Mouse (Mus musculus) T-helper 1 cell (primary cell): Measurements from ENCODE around the gene Igsf21.

Experiments used
- in situ Hi-C: fragments of 300-600 bp; cut with MboI, MseI; formaldehyde crosslinking; loops from one replicate; pipeline ENCODE4 v1.15.1; 2025; ENCODE audit warnings: high pct_unique_total_duplicates

Igsf21 gene

DNA sequence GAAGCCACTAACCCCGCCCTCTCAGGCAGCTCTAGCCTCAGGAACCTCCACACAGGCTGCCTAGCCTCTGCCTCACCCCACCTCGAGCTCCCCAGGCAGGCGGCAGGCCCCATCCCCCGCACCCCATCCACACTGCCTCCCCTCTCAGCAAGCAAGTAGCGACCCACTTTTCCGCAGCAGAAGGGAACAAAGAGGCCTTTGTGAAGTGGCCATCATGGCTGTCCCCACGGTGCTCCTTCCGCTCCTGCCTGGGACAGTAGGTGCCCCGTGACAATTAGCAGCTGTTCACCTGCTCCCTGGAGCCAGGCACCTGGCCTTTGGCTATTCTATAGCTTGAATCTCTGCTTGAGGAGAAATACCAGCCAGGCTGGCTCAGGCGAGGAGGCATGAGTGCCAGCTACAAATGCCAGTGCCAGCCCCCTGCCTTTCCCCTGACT is 9.3 kb downstream of the Igsf21 start:
- in situ Hi-C loops = no loop called here

- in situ Hi-C loops = no loop called here
These were observed 11.0 kb downstream of the Igsf21 start for GRCm38 (mm10) chr4:140235361-140236153.

DNA sequence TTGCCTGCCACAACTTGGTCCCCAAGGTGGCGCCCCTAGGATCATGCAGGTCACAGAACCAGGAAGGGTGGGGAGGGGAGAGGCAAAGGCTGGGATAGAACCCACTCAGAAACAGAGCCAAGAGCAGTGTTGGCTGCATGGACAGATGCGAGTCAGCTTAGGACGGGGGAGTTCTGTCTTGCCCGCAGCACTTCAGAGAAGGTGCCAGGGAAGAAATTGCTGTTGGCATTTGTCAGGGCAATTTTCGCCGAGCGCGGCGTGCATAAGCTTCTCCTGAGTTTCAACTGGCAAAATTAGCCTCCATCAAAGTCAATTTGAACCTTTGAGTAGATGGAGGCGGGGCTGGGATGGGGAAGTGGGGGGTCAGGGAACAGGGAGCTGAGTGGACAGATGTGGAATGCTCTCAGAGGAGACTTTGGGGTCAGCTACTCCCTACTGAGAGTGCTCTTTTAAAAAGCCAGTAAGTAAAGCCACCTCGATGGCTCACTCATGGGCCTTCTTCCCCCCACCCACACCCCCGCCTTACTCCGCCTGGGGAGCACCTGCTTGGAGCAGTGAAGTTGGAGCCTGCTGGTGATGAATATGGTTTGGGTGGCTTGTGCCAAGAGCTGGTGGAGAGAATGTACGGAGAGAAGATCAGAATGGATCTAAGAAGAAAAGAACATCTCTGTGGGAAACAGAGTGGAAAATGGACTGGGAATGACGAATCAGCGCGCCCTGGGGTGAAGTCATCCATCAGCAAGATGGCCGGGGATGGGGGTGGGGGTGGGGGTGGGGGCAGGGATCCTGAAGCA is 12.0 kb downstream of the Igsf21 start:
- in situ Hi-C loops = no loop called here

GRCm38 (mm10) chr4:140227837-140228236 is 18.7 kb downstream of the Igsf21 start:
- in situ Hi-C loops = no loop called here

- in situ Hi-C loops = no loop called here
These were observed 21.4 kb downstream of the Igsf21 start for GRCm38 (mm10) chr4:140225204-140225603.

DNA sequence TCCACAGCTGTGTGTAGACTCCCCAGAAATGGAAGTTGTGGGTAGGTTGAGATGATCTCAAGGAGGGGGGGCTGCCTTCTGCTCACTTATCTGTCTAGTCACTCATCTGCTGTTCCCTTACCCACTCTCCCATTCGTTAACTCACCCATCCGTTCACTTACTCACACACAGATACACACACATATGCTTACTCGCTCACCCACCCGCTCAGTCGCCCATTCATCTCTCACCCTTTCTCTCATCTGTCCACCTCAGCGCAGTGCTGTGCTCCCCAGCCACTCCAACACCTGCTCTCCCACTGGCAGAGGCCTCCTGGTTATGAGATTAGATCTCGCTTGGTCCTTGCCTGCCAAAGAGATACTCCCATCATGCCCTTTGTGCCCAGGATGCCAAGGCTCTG is 22.1 kb downstream of the Igsf21 start:
- in situ Hi-C loops = no loop called here

DNA sequence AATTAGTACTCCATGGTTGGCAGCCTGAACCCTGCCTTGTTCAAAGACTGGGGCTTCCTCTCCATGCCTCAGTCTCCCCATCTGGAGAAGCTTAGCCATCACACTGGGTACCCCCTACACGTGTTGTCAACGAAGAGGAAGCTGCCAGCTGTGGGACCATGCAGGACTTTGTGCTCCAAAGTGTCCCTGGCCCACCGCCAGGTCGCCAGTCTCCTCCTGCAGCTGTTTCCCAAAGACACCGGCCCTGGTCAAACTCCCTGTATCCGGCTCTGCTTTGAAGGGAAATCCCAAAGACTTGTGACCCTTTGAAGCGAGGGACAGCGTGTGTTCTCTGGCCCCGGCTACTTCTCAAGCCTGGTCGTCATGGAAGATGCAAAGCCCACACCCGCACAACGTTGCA is 23.5 kb downstream of the Igsf21 start:
- in situ Hi-C loops = no loop called here

DNA sequence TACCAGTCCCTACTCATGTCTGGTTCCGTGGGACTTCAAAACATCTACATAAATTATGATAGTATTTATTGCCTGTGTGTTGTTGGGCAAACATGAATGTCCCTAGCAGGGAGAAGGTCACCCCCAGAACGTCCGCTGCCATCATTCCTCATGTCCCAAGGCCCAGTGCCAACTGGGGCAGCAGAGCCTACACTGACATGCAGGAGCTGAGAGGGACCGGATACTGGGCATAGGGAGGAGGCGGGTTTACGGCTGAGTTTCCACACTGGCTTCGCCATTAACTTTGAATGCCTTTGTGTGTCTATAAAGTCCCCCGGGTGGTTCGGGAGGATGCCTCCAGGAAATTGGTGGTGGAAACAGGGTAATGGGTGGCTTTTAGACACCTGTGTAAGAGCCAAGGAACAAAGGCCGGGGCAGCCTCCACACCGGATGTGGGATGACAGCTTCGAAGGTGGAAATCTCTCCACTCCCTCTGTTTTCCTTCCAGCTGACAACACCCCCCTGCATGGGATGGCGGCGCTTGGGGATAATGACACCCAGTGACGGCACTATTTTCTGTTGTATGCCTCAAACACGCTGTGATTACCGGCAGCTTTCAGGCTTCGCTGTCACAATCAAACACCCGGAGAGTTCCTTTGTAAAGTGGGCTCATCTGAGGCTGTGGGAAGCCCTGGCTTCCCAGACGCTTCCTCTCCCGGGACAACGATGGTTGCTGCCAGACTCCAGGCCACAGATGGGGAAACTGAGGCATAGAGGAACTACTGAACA is 26.1 kb downstream of the Igsf21 start:
- in situ Hi-C loops = no loop called here

DNA sequence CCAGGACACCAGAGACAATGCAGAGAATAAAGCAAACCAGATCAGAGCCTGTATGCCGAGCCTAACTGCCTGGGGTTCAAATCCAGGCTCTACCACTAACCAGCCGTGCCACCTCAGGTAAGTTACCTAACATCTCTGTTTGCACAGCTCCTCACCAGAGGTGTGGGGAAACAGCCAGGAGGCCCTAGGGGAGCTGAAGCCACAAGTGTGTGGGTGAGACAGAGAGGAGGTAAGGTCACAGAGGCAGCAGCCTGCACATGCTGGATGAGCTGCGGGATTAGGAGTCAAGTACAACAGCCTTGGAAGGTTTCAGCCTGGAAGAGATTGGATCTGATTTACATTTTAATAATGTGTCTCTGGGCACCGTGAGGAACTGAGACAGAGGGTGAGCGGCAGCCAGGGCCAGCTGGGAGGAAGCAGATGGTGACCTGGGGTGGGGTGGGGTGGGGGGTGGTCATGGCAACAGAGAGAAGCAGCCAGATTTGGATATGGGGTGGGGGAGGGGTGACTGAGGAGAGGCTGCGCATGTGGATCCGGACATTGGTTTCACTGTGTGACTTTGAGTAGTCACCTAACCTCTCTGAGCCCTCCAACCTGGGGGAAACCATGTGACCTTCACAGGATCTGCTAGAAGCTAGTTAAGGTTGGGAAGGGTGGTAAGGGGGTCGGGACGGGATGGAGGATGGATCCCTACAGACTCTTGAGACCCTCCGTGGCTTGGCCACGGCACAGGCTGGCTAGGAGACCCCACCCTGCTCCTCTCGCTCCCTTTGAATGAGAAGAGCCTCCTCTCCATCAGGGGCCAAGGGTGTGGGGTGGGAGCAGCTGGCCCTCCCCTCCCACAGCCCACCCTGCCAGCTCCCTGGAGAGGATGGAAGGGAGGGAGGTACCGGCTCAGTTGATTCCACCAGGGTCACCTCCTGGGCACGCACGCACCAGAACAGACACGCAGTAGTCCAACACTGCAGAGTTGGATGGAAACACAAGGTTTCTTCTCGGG is 27.4 kb downstream of the Igsf21 start:
- in situ Hi-C loops = no loop called here

GRCm38 (mm10) chr4:140218384-140218783 is 28.2 kb downstream of the Igsf21 start:
- in situ Hi-C loops = no loop called here

DNA sequence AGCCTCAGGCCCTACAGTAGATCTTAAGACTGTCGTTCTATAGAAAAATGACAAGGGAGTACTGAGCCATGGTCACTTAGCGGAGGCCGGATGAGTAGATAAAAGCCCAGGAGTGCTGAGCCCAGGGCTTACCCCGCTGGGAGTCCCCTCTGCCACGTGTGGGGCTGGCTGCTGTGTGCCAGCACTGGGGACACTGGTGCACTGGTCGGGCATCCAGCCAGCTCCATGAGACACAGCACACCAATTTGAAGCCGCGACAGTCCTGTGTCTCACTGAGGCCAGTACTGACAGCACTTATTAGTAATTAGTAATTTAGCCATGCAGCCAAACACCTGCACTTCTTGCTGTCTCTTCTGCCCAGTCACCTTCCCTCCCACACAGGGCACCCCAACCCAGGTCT is 28.6 kb downstream of the Igsf21 start:
- in situ Hi-C loops = no loop called here

GRCm38 (mm10) chr4:140216096-140216495 is 30.5 kb downstream of the Igsf21 start:
- in situ Hi-C loops = no loop called here

GRCm38 (mm10) chr4:140215205-140215604 is 31.4 kb downstream of the Igsf21 start:
- in situ Hi-C loops = no loop called here

GRCm38 (mm10) chr4:140214406-140214805 is 32.2 kb downstream of the Igsf21 start:
- in situ Hi-C loops = no loop called here

- in situ Hi-C loops = no loop called here
These were observed 36.3 kb downstream of the Igsf21 start for GRCm38 (mm10) chr4:140210129-140210890.

GRCm38 (mm10) chr4:140205811-140206231 is 40.8 kb downstream of the Igsf21 start:
- in situ Hi-C loops = no loop called here

GRCm38 (mm10) chr4:140204775-140205174 is 41.8 kb downstream of the Igsf21 start:
- in situ Hi-C loops = no loop called here

GRCm38 (mm10) chr4:140203696-140204272 is 42.8 kb downstream of the Igsf21 start:
- in situ Hi-C loops = no loop called here

DNA sequence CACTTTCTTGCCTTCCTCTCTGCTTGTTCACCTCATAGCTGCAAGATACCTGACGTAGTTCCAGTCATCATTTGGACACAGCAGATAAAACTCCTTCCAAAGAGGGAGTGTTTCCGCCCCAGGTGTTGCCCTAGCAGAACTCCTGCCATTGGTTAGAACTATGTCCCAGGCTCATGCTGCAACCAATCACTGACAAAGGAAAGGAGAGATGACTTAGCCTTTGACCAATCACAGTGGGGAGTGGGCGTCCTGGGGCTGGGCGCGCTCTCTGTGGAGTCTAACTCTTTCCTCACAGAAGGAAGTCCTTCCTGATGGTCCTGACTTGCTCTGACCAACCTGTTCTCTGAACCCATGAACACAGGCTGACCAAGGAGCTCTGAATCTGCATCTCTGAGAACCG is 44.4 kb downstream of the Igsf21 start:
- in situ Hi-C loops = no loop called here

GRCm38 (mm10) chr4:140200296-140200695 is 46.3 kb downstream of the Igsf21 start:
- in situ Hi-C loops = no loop called here
